Mouse (Mus musculus) liver, embryonic 14.5 days (tissue): ENCODE data around the gene Ppargc1a.

ENCODE experiments used
- CTCF ChIP-seq: IDR thresholded peaks from 2 replicates; pipeline ENCODE4 v1.5.1; 2016; ENCODE audit warnings: antibody characterized with exemption, low read depth, control low read depth
- EP300 ChIP-seq: IDR thresholded peaks from 2 replicates; pipeline ENCODE4 v1.6.1; 2016; ENCODE audit warnings: antibody characterized with exemption, low read depth

DNA sequence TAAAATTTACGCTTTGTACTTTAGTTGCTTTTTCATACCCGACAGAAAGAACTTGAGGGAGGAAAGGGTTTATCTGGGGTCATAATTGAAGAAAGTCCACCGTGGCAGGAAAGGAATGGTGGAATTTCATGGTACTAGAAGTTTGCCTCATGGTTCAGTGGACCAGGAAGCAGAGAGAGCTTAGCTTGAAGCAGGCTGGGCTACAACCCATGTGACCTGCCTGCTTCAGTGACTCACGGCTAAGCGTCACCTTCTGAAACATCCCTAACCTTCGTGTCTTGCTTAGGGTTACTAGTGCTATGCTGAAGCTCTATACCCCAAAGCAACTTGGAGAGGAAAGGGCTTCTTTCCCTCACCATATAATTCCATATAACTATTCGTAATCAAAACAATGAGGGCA lies 151.1 kb downstream of the Ppargc1a start:
- TF ChIP-seq CTCF (no peak), EP300 (no peak)
